In the genomic region with DNA sequence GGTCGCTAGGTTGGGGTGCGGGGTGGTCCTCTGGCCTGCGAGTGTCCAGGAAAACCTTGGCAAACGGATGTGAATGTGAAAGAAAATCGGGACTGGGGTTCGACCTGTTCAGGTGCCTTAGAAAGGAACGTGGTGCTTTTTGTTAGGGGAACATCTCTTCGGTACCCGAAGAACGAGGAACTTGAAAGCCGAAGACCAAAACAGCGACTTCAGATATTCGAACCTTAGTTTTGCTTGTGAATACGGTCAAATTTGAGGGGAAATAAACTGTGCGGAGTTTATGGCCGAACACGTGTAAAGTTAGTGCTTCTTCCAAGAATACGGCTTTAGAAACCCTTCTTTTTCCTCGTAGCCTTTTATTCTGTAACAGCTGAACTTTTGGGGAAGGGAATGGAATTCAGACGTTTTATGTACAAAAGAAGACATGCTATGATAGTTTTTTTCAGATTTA, we compare ENCODE assay signal across 8 mouse cellular contexts. TPM values are rescaled to one million over a fixed set of nuclear protein-coding genes. Genes with fewer than 3 reads are reported as not detected.
DNase-seq lines count a peak whose midpoint lies in the region; TF ChIP-seq lines count a peak whose summit lies in the region.

No protein-coding gene starts in this region.

- TF ChIP-seq POLR2A in kidney, adult 2 months (IDR thresholded peaks at IDR 0.05; ENCODE audit: low read depth, low read length), result no peak

- WGBS in kidney, adult 2 months, result under 1% methylated on average over 20 of the region's 20 CpGs

- H3K27ac ChIP-seq in kidney, adult 2 months (ENCODE audit: insufficient read depth, low read depth, low read length), result peak overlapping the region; percentile 71

- peak overlapping the region; percentile 99 for H3K4me3 ChIP-seq in kidney, adult 2 months (ENCODE audit: insufficient read depth, low read depth, low read length)

- DNase-seq in kidney, adult 2 months, result peak; percentile 21
- no peak for DNase-seq in kidney, postnatal 25 days
- peak; percentile 41 for DNase-seq in MN1 (ENCODE audit: low spot score)
- DNase-seq in forelimb bud, embryonic 11.5 days (ENCODE audit: low read depth, low spot score), result peak; percentile 28
- DNase-seq in lung, postnatal 36 days, result peak; percentile 23
- DNase-seq in frontal cortex, postnatal 10 days (ENCODE audit: low spot score in 2 of 2), result no peak
- DNase-seq in gastrocnemius, postnatal 36 days, result no peak
- no peak for DNase-seq in layer of hippocampus, adult 8-10 months (ENCODE audit: low spot score in 2 of 2)

- H3K27me3 ChIP-seq in kidney, adult 2 months (replicated peaks; ENCODE audit: control insufficient read depth, insufficient read depth, low read length), result no peaks in the 10 kb centered on the region

- no peaks in the 10 kb centered on the region for H3K36me3 ChIP-seq in kidney, adult 2 months (ENCODE audit: control insufficient read depth, insufficient read depth, low read length)

- TF ChIP-seq CTCF in kidney, adult 2 months (conservative IDR thresholded peaks at IDR 0.05; ENCODE audit: insufficient read depth, insufficient read length, low read depth, low read length), result no peak

- H3K4me1 ChIP-seq in kidney, adult 2 months (ENCODE audit: control insufficient read depth, insufficient read depth, low read length), result peaks cover 16% of the 10 kb centered on the region

- intact Hi-C loops in gastrocnemius, postnatal 36 days (cut with DNase I), result no loop called here

RNA-seq across cellular contexts. Expression of gene Pum2, which starts 1.0 kb away (rescaled TPM):
- 42.1 and 43.3 TPM in 2 replicates for polyA plus RNA-seq in kidney, adult 2 months (2012; rRNA removed)
- total RNA-seq in gastrocnemius, postnatal 36 days (2021), result 10 to 100 TPM; 70.1 to 72.1 TPM
- 100 to 1,000 TPM; 170 to 200 (median 188) TPM for total RNA-seq in layer of hippocampus, adult 8-10 months (2022)

Comparison
In these comparisons a context has a peak if more than half of its experiments do, and no peak if none do; other contexts are left out.
1. DNase-seq: peak in kidney, adult 2 months (single experiment), MN1 (single experiment), forelimb bud, embryonic 11.5 days (single experiment) and lung, postnatal 36 days (single experiment); none in kidney, postnatal 25 days (0 of 2), frontal cortex, postnatal 10 days (0 of 2), gastrocnemius, postnatal 36 days (0 of 2) and layer of hippocampus, adult 8-10 months (0 of 2).